Mouse (Mus musculus) gastrocnemius, postnatal 10 days (tissue): ENCODE measurements around the gene Rabgef1. TPM values are rescaled to one million over a fixed set of nuclear protein-coding genes. Genes with fewer than 3 reads are reported as not detected.
"Not testable (repeated sequence)": the region's sequence is repeated elsewhere in the genome, so short reads cannot be mapped to it uniquely, and the experiment has no call there.

ENCODE experiments used
- DNase-seq: peaks from one replicate; pipeline ENCODE4 v3.0.0; 2021; ENCODE audit warnings: mixed read lengths
- total RNA-seq, 2 experiments: library from RNA; stranded (reverse); gene quantifications; 2 replicates each; pipeline ENCODE4 v1.2.3; 2021

The Rabgef1 gene
- total RNA-seq, 2 experiments from 2014 or later: 33.3 to 39.3 TPM

GRCm38 (mm10) chr5:130216781-130217180 lies 45.2 kb downstream of the Rabgef1 start, which contains the start of gene Tmem248:
Gene Tmem248 (plus strand): TSS chr5:130217081.
- DNase-seq: no peak

DNA sequence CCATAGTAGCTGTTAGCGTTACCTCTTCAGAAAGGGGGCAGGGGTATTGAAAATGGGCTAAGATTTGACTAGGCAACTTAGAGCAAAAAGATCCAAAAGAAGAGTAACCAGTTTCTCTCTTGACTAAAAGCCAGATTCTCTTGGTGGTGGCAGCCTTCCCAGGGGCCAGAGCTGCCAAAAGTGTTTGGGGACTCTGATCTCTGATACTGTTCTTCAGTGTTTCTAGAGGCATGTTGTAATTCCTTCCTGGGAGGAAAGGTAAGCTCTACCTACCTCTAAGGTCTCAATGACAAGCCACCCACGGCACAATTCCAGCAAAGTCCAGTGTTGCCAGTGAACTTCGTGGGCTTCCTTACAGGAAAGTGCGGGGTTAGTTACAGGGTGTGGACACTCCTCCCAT lies 45.8 kb downstream of the Rabgef1 start:
- DNase-seq: no peak

- DNase-seq: no peak
Measured at GRCm38 (mm10) chr5:130218336-130218735, 46.7 kb downstream of the Rabgef1 start.

- no peak for DNase-seq
Measured at GRCm38 (mm10) chr5:130221316-130221715, 49.7 kb downstream of the Rabgef1 start.

GRCm38 (mm10) chr5:130221760-130222145 lies 50.2 kb downstream of the Rabgef1 start:
- DNase-seq: no peak

- peak; percentile 95 for DNase-seq
Measured at GRCm38 (mm10) chr5:130222146-130223004, 50.8 kb downstream of the Rabgef1 start.

- no peak for DNase-seq
Measured at GRCm38 (mm10) chr5:130226790-130227189, 55.2 kb downstream of the Rabgef1 start.

DNA sequence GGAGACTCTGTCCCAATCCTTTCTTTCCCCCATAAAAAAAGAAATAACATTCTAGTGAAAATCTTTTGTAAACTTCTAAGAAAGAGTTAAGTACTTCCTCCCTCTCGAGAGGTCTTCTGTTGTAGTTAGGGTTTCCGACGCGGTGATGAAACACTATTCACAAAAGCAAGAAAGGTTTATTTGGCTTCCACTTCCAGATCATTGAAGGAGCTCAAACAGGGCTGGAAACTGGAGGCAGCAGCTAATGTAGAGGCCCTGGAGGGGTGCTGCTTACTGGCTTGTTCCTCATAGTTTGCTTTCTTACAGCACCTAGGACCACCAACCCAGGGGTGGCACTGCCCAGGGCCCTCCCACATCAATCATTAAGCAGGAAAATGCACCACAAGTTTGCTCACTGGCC lies 56.5 kb downstream of the Rabgef1 start:
- no peak for DNase-seq

GRCm38 (mm10) chr5:130236302-130236701 lies 64.7 kb downstream of the Rabgef1 start:
- no peak for DNase-seq

- no peak for DNase-seq
Measured at GRCm38 (mm10) chr5:130239236-130239635, 67.6 kb downstream of the Rabgef1 start.

DNA sequence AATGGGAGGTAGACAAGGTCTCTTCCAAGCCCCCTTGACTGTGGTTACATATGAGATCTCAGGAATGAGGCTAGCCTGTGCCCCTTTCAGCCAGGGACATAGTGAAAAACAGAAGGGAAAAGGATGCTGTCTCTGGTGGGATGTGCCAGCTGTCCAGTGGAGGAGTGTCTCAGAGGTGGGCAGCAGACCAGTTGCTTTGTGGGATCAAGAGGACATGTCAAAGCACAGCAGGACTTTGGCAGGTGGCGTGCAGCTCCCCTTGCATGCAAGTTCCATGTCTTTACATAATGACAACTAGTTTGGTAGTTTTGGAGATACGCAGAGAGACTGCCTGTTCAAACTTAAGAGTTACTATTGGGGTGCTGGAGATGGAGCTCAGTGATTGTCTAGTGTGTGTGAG lies 68.3 kb downstream of the Rabgef1 start:
- DNase-seq: no peak

GRCm38 (mm10) chr5:130241426-130241825 lies 69.8 kb downstream of the Rabgef1 start:
- DNase-seq: no peak

DNA sequence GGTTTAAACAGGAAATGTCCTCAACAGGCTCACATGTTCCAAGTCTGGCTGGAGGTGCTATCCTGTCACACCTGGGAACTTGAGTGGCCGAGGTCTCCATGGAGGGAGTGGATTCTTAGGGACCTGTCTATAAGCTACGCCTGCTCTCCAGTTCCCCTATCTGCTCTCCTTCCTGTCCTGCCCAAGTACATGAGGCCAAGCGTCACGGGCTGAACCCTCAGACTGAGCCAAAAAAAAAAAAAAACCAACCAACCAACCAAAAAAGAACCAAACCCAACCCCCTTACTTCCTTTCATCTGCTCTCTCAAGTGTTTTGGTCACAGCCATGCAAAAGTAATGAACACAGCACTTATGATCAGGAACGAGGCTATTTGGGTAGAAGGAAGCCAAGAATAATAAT lies 76.2 kb downstream of the Rabgef1 start:
- DNase-seq: no peak

DNA sequence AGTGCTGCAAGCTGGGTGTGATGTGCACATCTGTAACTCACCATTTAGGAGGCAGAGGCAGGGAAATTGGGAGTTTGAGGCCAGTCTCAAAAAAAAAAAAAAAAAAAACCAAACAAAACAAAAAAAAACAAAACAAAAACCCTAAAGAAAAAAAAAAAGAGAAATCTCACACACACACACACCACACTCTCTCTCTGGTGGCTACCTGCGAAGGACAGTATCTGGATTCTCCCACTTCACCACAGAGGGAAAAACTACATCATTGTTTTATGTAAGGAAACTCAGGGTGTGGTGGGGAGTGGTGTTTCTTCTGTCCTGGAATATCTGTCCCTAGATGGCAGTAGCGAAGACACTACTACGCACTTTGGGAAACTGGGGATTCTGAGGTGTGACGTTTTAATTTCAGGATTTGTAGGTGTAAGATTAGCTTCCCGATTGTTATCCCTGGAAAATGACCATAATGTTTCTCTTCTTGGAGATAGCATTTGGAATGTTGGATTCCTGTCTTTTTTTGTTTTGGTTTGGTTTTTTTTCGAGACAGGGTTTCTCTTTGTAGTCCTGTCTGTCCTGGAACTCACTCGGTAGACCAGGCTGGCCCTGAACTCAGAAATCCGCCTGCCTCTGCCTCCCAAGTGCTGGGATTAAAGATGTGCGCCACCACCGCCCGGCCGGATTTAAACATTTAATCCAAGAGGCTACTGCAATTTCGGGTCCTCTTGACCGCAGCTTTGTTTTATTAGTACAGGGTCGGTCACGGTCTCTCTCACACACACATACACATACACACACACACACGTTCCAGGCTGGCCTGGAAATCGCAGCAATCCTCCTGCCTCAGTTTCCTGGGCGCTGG lies 82.8 kb downstream of the Rabgef1 start:
- no peak for DNase-seq

- peak; percentile 95 for DNase-seq
Measured at GRCm38 (mm10) chr5:130255017-130255720, 83.6 kb downstream of the Rabgef1 start, which contains the start of the genes Sbds and Tyw1. Gene Sbds (minus strand): TSS chr5:130255530. Gene Tyw1 (plus strand): TSS chr5:130255619.

GRCm38 (mm10) chr5:130255799-130256525 lies 84.4 kb downstream of the Rabgef1 start:
- not testable (repeated sequence) for DNase-seq

GRCm38 (mm10) chr5:130256678-130257271 lies 85.2 kb downstream of the Rabgef1 start:
- DNase-seq: peak; percentile 89

DNA sequence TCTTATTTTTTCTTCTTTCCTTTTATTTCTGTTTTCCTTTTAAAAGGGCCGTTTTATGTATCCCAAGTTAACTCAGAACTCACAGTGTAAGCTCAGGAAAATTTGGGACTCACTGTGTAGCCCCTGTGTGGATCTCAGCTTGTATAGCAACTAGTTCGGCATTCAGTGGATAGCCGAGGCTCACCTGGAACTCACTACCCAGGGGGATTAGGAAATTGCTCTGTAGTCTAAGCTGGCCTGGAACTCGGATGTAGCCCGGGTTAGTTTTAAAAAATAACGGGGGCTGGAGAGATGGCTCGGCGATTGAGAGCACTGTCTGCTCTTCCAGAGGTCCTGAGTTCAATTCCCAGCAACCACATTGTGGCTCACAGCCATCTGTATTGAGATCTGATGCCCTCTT lies 85.7 kb downstream of the Rabgef1 start:
- DNase-seq: no peak

DNA sequence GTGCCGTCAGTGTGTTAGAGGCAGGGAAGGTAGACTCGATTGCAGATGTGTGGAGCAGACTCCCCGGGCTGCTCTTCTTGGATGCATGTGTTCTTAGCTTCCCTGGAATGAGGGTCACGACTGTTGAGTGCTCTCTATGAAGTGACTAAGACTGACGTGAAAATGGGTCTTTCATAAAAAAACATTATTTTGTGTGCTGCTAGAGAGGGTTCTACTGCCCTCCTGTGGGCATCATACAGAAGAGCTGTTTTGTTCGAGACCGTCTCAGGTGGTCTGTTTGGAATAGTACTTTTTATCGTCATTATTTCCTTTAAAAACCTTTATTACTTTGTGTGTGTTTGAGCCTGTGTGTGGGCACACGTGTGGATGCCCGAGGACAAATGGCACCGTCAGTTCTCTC lies 91.9 kb downstream of the Rabgef1 start:
- no peak for DNase-seq
